Mouse (Mus musculus): ENCODE data around the gene Rabep2.
A peak's percentile ranks its signal among the peaks of the same experiment; 100 is the strongest.
"Not testable (repeated sequence)": the region's sequence is repeated elsewhere in the genome, so short reads cannot be mapped to it uniquely, and the experiment has no call there.

The Rabep2 gene

DNA sequence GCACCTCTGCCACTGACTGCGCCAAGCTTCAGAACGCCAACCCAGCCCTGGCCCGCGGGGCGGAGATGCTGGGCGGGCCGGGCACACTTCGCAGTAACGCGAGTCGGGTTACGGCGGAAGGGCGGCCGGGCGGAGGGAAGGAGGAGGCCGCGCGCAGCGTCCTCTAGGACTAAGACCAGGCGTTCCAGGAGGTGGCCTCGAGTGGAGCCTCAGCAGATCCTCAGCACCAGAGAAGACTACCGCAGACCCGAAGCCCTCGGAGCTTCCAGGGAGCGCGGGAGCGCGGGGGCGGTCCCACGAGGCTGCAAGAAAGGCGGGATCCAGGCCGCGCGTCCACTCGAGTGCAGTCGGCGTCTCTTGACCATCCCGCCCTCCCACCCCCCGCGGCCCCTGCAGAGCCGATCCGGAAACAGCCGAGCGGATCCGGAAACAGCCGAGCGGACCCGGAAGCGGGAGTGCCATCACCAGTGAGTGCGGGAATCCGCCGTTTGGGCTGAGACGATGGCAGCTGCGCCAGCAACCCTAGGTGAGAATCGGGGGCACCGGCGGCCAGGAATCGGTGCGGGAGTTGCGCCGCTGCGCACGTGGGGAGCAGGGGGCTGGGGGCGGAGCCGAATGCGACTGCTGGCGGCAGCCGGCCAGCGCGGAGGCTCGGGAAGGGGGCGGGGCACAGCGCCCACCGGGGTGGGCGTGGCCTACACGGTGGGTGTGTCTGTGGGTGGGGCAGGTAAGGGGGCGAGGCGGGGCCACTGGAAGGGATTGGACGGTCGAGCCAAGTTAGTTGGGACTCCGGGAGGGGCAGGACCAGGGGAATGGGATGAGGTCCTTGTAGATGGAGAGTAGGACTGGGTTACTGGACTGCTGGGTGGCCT, at the start of gene Rabep2:
TSS of gene Rabep2 (plus strand) at position 129 of the 872 bp plus-strand sequence.
- peak; percentile 86 to 94 for DNase-seq (ENCODE audit: low spot score in 2 of 2)

DNA sequence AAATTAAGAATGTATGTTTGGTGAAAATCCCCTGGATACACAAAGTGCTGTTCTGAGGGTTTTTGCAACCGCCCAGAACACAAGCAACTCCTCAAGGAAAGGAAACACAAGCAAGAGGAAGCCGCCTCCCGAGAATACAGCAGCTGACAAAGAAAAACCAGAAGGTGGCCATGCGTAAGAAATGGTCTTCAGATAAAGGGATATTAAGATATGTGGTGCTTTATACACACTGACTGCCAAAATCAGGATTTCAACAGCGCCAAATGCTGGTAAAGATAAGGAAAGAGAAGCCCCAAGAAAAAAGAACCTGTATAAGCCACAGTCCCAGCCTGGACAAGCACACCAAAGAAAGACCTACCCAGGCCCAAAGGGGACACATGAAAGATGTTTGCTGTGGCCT, 45.0 kb upstream of the Rabep2 start:
- DNase-seq (ENCODE audit: low spot score in 2 of 2), result no peak

DNA sequence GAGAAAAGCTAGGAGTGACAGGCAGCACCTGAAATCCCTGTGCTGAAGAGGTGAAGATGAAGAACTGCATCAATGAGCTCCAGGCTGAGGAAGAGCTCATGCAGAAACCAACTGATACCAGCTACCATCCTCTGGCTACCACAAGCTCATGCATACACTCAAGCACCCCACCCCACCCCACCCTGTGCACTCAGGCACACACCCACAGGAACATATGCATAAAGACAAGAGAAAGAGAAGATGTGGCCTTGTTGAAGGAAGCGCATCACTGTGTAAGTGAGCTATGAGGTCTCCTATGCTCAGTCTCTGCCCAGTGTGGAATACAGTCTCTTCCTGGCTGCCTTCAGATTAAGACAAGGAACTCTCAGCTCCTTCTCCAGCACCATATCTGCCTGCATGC, 40.4 kb upstream of the Rabep2 start:
- no peak for DNase-seq (ENCODE audit: low spot score in 2 of 2)

DNA sequence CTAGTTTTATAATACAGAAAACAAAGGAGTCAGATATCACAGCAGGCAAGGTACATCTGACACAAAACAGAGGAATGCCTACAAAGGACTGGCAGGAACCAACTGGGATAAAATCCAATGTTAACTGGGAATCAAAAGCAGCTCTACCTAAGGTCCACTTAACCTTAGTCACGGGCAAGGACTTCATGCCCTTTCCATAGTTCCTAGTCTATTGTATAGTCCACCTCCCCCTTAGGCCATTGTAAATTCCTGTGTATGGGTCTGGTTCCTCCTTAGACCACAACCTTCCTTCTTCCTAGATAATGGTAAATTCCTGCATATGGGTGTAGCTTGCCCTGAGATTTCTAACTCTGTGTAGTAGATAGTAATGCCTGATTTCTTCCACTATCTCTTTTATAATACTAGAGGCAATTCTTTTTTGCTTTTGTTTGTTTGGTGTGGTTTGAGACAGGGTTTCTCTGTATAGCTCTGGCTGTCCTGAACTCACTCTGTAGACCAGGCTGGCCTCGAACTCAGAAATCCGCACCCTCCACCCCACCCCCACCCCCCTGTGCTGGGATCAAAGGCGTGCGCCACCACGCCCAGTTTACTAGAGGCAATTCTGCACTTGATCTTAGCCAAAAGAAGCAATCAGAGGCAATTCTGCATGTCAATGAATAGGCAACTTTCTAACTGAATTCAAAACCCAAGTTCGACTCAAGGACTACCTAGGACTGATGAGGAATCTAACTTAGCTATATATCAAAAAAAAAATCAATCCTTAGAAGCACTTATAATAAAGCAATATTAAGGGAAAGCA, 36.3 kb upstream of the Rabep2 start:
- not testable (repeated sequence) for DNase-seq (ENCODE audit: low spot score in 2 of 2)

DNA sequence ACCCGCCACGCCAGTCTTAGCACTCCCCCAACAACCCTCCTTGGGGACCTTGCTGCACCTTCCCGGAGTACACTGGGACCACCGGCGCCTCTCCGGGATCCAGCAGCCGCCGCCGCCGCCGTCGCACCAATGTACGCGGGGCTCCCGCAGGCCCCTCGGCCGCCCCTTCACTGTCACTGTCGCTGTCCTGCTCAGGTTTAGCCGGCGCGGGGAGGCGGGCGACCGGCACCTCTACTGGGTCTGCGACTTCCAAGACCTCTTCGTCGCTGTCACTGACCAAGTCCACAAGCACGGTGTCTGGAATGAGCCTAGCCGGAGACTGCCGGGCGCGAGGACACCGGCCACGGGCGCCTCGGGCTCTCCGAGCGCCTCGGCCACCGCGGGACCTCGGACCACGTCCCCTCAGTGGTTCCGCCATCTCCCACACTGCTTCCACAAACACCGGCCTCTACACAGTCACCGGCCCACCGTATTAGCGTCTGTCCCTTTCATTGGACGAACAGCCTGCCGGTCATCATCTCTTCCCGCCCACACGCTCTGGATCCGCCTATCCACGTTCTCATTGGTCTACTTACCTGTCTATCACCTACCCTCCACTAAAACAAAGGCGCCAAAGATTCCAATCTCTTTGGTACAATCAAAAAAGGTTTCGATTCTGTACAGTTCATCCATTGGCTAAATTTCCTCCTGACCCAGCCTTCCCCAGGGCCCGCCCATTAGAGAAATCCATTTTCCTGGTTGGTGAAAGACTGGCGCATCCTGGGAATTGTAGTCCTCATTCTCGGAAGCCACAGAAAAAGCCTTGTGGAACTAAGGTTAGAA, 32.0 kb upstream of the Rabep2 start, which contains the start of gene Nfatc2ip:
TSS of gene Nfatc2ip (minus strand) at position 440 of the 822 bp plus-strand sequence.
- DNase-seq (ENCODE audit: low spot score in 2 of 2), result peak; percentile 93 to 96

DNA sequence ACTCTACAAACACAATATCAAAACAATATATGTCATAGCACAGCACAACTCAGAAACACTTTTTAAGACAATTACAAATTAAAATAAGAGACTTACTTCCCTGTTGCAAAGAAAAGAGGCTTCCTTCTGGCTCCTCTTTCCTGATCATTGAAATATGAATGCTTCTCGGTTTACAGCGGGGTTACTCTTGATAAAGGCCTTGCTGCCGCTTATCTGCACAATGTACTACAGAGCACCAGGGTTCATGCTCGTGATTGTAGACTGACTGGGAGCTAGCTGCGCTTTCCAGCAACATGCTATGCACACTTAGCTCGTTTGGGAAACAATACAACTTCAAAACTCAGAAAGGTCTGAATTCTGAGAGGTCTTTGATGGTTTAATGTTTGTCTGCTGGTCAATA, 31.3 kb upstream of the Rabep2 start:
- DNase-seq (ENCODE audit: low spot score in 2 of 2), result no peak

DNA sequence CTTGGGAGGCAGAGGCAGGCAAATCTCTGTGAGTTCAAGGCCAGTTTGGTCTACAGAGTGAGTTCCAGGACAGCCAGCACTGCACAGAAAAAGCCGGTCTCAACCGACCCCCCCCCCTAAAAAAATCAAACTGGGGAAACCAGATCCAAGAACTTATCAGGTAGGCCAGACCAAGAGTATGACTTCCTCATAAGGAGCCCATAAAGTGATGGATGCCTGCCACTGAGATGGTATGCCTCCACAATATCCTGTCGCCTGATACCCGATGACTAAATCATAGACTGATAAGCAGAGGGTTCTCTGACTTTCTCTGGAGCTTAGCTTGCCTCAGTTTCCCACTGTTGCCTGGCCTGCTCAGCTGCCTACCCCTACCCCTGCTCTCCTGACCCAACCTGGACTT, 30.7 kb upstream of the Rabep2 start:
- DNase-seq (ENCODE audit: low spot score in 2 of 2), result no peak

DNA sequence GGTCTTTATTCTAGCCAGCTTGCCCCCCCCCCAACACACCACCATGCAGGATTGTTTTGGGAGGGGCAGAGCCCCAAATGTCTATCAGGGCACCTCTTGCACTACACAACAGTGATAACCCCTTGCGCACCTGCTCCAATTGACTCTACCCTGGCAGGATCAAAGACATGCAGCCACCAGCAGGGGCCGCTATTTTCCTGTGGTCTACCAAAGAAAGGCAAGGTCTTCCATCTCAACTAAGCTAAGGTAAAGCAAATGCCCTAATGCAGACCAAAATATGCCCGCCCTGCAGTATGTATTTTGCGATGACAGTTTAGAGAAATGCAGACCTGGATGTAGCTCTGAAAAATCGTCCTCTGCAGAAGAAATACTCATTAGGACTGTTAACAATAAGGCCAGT, 29.0 kb upstream of the Rabep2 start:
- peak; percentile 86 to 96 for DNase-seq (ENCODE audit: low spot score in 2 of 2)

DNA sequence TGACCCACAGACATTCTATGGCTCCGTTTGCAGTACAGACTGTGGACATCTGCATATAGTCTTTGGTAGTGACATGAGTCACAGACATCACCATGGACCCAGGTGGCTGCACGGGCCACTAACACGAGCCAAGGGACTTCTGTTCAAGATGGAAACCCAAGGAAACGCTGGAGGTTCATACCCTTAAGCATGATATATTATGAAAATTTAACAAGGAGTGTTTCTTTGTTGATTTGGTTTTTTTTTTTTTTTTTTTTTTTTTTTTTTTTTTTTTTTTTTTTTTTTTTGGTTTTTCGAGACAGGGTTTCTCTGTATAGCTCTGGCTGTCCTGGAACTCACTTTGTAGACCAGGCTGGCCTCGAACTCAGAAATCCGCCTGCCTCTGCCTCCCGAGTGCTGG, 26.0 kb upstream of the Rabep2 start:
- not testable (repeated sequence) for DNase-seq (ENCODE audit: low spot score in 2 of 2)

DNA sequence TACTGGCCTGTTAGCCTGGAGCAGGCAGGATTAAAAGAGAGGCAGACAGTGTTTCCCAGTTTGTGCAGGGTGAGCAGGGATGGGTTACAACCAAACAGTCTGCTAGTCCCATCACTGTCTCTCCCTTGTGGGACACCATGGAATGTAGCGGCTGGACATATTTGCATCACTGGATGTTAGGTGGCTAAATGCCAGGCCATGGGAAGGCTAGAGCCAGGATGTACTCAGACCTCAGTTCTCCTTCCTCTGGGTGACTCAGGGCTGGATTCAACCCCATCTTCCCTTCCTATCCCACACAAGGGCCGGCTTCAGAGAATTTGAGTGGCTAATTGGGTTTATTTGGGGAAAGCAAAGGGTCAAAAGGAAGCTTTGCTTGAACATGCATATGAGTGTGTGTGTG, 19.9 kb upstream of the Rabep2 start:
- no peak for DNase-seq (ENCODE audit: low spot score in 2 of 2)

DNA sequence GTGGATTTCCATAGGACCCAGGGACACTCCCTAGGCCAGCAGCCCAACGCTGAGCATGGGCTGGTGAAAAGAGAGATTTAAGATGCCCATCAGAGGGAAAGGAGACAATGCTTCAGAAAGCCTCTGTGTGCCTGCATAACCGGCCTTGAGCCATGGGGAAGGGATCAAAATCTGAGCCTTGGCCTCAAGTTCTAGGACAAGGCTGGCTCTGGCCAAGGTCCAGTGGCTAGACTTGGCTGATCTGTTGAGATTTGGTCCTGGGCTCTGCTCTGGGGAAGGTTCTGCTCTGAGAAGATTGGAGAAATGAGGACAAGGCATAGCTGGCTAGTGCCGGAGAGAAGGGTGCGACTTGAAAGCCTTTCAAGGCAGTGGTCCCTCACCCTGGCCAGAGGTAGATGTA, 17.5 kb upstream of the Rabep2 start:
- no peak for DNase-seq (ENCODE audit: low spot score in 2 of 2)

DNA sequence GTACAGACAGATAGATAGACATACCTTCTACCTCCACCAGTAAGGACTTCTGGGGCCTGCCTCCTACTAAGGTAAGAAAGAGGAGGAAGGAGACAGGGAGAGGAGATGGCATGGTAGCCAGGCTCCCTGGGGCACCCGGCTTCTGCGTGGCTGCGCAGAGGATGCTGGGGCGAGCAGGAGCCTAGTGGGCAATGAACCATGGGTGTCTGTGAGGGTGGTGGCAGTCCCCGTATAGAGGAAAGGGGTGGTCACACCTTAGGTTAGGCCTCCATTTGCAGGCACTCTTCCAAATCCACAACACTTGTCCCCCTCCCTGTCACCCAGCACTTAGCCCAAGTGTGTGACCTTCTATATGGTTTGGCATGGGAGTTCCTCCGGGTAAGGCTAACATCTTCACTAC, 13.8 kb upstream of the Rabep2 start, which contains the start of gene Cd19:
TSS of gene Cd19 (minus strand) at position 165 of the 400 bp plus-strand sequence.
- DNase-seq (ENCODE audit: low spot score in 2 of 2), result peak; percentile 45 to 76

DNA sequence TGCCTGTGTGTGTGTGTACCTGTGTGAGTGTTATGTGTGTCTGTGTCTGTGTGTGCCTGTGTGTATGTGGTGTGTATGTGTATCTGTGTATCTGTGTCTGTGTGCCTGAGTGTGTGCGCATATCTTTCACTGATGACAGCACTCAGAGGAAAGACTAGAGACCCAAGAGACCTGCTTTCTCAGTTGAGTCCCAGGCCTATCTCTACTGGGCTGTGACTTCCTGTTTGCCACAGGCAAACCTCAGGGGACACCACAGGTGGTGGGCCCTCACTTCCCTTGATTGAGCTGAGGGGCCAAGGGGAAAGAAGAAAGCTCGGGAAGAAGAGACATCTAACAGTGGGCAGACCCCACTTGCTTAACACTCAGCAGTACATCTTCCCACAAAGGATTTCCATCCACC, 11.9 kb upstream of the Rabep2 start:
- DNase-seq (ENCODE audit: low spot score in 2 of 2), result peak in 1 of 2 experiments; percentile 42

DNA sequence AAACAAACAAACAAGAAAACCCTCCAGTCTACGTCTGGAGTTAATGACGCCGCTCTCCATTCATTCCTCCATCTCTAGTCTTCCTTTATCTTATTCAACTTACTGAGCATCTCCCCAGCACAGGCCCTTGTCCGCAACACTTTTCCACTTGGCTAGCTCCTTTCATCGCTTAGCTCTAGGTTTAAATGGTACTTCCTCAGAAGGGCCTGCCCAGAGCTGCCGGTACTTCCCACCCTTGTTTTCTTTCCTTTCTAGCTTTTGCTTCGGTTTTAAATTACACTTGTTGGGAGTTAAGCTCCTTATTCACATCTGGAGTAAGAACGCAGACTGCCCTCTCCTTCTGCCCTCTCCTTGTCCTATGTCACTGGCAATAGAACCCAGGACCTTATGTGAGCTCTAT, 11.5 kb upstream of the Rabep2 start:
- no peak for DNase-seq (ENCODE audit: low spot score in 2 of 2)

DNA sequence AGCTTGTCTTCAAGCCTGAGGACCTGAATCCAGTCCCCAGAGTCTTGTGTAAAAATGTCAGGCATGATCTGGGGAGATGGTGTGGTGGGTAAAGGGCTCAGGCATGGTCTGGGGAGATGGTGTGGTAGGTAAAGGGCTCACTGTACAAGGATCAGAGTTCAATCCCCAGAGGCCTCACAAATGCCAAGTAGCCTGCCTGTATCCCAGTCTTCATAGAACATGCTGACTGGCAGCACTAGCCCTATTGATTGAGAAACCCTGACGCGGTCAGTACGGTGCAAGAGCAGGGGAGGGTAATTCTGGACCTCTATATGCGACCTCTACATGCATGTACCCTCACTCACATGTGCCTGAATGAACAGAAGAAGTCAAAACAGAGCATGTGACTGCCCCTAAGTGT, 11.0 kb upstream of the Rabep2 start:
- no peak for DNase-seq (ENCODE audit: low spot score in 2 of 2)

DNA sequence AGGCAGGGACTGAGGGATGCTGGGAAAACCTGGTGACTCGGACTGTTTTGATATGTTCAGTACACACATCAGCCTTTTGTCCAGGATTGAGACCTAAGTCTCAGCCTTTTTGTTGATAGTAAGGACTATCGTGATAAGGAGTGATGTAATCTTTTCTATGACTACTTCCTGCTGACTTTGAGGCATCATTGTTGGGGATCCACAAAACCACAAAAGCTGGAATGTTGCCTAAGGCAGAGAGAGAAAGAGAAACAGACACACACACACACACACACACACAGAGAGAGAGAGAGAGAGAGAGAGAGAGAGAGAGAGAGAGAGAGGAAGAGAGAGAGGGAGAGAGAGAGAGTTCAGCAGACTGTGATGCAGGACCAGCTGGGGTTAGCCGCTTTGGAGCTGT, 10.1 kb upstream of the Rabep2 start:
- no peak for DNase-seq (ENCODE audit: low spot score in 2 of 2)

DNA sequence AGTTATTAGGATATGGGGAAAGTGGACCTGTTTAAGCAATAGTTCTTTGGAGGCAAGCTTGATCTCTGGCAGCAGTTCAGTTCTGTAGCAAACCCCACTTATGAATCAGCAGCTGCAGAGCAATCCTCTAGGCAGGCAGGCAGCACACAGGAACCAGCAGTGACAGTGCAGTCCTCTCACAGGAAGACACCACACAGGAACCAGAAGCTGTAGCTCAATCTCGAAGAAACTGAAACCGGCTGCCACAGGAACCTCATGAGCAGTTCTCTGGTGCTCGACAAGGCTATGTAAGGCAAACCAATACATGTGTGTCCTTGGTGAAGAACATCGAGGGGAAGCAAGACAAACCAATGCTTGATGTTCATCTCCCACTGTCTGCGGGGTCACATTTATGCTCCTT, 6.8 kb upstream of the Rabep2 start:
- DNase-seq (ENCODE audit: low spot score in 2 of 2), result no peak

DNA sequence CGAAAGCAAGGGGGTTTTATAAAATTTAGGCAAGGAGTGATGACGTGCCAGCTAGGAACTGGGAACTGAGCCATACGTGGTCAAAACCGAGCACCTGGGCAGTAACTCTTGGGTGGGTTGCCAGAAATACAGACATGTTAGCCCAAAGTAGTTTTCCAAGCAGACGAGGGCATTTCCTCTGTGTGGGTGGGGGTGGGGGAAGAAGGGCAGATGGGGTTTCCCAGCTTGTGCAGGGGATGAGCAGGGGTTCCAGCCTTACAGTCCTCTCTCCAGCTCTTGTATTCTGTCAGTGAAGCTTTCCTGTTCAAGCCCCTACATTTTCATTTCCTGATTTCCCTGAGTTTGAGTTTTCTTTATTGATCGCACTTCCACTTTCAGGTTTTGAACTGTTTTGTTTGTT, 4.4 kb upstream of the Rabep2 start:
- DNase-seq (ENCODE audit: low spot score in 2 of 2), result no peak

DNA sequence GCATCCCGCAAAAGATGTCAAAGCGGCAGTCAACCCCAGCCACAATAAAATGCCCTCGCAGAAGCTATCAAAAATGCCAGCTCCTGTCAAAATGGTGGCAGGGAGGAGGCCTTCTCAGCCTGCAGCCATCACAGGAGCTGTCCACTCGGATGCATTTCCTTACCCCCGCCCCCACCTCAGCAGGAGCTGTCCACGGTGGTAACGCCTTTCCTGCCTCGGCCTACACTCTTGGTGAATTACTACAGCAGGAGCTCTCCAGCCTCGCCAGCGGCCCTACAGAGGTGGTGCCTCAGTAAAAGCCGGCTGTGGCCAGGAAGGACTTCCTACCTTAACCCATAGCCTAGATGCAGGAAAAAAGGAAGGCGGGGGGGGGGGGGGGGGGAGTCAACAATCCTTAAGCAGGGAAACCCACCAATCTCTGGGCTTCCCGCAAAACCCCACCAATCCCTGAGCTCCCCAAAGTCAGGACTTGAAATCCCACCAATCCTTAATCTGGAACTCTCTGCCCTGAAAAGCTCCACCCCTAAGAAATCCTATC, 1.2 kb upstream of the Rabep2 start:
- DNase-seq (ENCODE audit: low spot score in 2 of 2), result no peak

DNA sequence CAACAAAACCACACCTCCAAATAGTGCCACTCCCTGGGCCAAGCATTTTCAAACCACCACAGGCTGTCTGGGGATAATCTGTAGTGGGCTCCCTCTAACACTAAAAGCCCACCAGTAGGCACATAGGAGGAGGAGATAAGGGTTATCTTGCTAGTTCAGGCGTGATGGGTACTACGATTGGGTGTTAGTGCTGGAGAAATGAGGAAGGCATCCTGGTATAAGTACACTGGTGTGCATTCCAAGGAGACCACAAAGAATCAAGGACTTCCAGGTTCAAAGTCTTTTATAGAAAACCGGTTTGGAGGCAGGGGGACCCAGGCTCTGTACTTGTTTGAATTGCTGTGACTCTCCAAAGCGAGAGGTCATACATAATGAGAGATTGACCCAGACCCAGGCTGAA, 405 bp upstream of the Rabep2 start:
- DNase-seq (ENCODE audit: low spot score in 2 of 2), result no peak

DNA sequence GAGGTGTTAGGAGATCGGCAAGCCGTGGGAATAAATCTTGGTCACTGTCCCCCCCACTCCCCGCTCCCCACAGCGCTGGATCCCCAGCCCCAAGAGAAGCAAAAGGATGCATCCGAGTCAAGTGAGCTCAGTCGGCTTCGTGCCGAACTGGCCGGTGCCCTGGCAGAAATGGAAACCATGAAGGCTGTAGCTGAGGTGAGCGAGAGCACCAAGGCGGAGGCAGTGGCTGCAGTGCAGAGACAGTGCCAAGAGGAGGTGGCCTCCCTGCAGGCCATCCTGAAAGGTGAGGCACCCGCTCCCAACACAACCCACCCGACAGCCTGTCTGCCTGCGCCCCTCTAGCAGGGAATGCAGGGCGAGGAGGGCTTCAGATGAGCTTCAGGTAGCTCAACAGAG, 942 bp downstream of the Rabep2 start:
- DNase-seq (ENCODE audit: low spot score in 2 of 2), result no peak

DNA sequence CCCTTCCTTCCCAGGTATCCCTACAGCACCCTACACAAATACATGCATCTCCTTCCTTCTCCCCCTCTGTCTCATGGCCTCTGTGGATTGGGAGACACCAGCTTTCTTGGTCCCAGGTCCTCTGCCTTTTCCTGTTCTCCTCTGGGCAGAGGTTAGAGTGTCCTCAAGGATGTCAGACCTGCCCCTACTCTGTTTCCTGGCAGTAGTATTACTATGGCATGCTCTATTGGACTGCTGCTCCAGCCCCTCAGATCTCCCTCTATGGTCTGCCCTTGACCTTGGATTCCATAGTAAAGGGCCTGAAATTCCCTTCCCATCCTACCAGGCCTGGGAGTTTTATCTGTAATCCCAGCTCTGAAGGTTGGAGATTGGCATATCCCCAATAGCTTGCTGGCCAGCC, 1.6 kb downstream of the Rabep2 start:
- no peak for DNase-seq (ENCODE audit: low spot score in 2 of 2)

Data from spleen, postnatal 4 days (tissue).